Mouse (Mus musculus): ENCODE measurements around the gene Smad9. TPM values are rescaled to one million over a fixed set of nuclear protein-coding genes. Genes with fewer than 3 reads are reported as not detected.
A peak's percentile ranks its signal among the peaks of the same experiment; 100 is the strongest.

Gene Smad9
- polyA plus RNA-seq, 1 experiment from 2014 or later = 2.1 TPM

DNA sequence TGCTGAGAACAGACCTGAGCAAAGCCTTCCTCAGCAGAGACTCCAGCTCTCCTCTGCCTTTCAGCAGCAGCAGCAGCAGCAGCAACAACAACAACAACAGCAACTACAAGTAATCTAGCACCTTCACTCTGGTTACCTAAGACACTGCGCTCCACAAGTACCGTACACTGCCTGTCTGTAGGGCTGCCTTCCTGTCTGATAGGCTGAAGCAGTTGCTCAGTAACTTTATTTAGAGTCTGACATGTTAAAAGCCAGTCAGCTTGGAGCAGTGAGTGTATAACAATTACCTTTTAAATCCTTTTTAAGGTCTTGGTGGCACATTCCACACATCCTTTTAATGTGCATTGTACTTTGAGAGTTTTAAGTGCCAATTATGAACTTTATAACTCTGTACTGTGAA, 27.8 kb upstream of the Smad9 start:
- H3K4me2 ChIP-seq = no peak overlapping the region
- H3K4me1 ChIP-seq (ENCODE audit: control insufficient read depth, insufficient read depth, low read length) = peaks cover 2% of the 10 kb centered on the region; the same call in 1 of the 2 replicates
- no peak overlapping the region for H3K27ac ChIP-seq (ENCODE audit: low read depth, low read length)
- no peak overlapping the region for H3K4me3 ChIP-seq (ENCODE audit: low read depth, low read length)
- H3K36me3 ChIP-seq (ENCODE audit: control insufficient read depth, insufficient read depth, low read length) = peaks cover 25% of the 10 kb centered on the region
- no peaks in the 10 kb centered on the region for H3K27me3 ChIP-seq (ENCODE audit: control insufficient read depth, insufficient read depth, low read length)
- no peak for ATAC-seq (replicated peaks; ENCODE audit: insufficient number of reproducible peaks, low FRiP score, low TSS enrichment)
- no peak overlapping the region for H3K9ac ChIP-seq (ENCODE audit: low read depth, low read length)
- 91% methylated on average over 2 of the region's 2 CpGs for WGBS (ENCODE audit: insufficient replicate concordance)
- H3K9me3 ChIP-seq (replicated peaks; ENCODE audit: control insufficient read depth, low read length) = no peaks in the 10 kb centered on the region

- 90% methylated on average over 6 of the region's 6 CpGs for WGBS (ENCODE audit: insufficient replicate concordance)
- H3K4me3 ChIP-seq (ENCODE audit: low read depth, low read length) = no peak overlapping the region
- peaks cover 25% of the 10 kb centered on the region for H3K36me3 ChIP-seq (ENCODE audit: control insufficient read depth, insufficient read depth, low read length)
- no peak for ATAC-seq (replicated peaks; ENCODE audit: insufficient number of reproducible peaks, low FRiP score, low TSS enrichment)
- no peak overlapping the region for H3K27ac ChIP-seq (ENCODE audit: low read depth, low read length)
- no peak overlapping the region for H3K4me2 ChIP-seq
- H3K27me3 ChIP-seq (ENCODE audit: control insufficient read depth, insufficient read depth, low read length) = no peaks in the 10 kb centered on the region
- peaks cover 6% of the 10 kb centered on the region; the same call in 1 of the 2 replicates for H3K4me1 ChIP-seq (ENCODE audit: control insufficient read depth, insufficient read depth, low read length)
- no peaks in the 10 kb centered on the region for H3K9me3 ChIP-seq (replicated peaks; ENCODE audit: control insufficient read depth, low read length)
- H3K9ac ChIP-seq (ENCODE audit: low read depth, low read length) = no peak overlapping the region
Observed at GRCm38 (mm10) chr3:54728100-54728499, 27.3 kb upstream of the Smad9 start.

GRCm38 (mm10) chr3:54731626-54732150, 23.7 kb upstream of the Smad9 start:
- ATAC-seq (replicated peaks; ENCODE audit: insufficient number of reproducible peaks, low FRiP score, low TSS enrichment) = no peak
- Histone ChIP-seq H3K4me1 (ENCODE audit: control insufficient read depth, insufficient read depth, low read length) (peaks cover 9% of the 10 kb centered on the region; the same call in 1 of the 2 replicates), H3K27me3 (ENCODE audit: control insufficient read depth, insufficient read depth, low read length) (no peaks in the 10 kb centered on the region), H3K9me3 (replicated peaks; ENCODE audit: control insufficient read depth, low read length) (no peaks in the 10 kb centered on the region), H3K9ac (ENCODE audit: low read depth, low read length) (no peak overlapping the region), H3K36me3 (ENCODE audit: control insufficient read depth, insufficient read depth, low read length) (peaks cover 25% of the 10 kb centered on the region), H3K27ac (ENCODE audit: low read depth, low read length) (no peak overlapping the region), H3K4me3 (ENCODE audit: low read depth, low read length) (no peak overlapping the region), H3K4me2 (no peak overlapping the region)
- WGBS (ENCODE audit: insufficient replicate concordance) = 84% methylated on average over 8 of the region's 8 CpGs

DNA sequence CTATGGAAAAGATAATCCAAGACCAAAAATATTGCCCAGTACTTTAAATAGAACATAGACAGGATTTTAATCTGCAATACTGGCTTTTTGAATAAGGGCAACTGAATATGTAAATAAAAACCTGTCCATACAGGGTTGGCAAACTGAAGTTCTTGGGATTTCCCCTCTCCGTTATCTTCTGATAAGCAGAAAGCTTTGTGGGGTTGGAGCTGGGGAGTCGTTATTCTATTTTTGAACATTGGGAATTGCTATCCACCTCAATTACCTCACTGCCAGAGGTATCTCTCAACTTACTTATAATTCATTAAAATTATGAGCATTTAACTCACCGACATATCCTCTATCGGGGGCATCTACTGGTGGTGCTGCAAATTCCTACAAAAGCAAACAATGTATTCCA, 23.0 kb upstream of the Smad9 start:
- no peak for ATAC-seq (replicated peaks; ENCODE audit: insufficient number of reproducible peaks, low FRiP score, low TSS enrichment)
- 75% methylated on average over 4 of the region's 4 CpGs for WGBS (ENCODE audit: insufficient replicate concordance)

GRCm38 (mm10) chr3:54734411-54735246, 20.8 kb upstream of the Smad9 start:
- Histone ChIP-seq H3K36me3 (ENCODE audit: control insufficient read depth, insufficient read depth, low read length) (peaks cover 13% of the 10 kb centered on the region), H3K4me1 (ENCODE audit: control insufficient read depth, insufficient read depth, low read length) (peaks cover 9% of the 10 kb centered on the region; the same call in 1 of the 2 replicates), H3K9me3 (replicated peaks; ENCODE audit: control insufficient read depth, low read length) (no peaks in the 10 kb centered on the region), H3K9ac (ENCODE audit: low read depth, low read length) (peak overlapping the region; percentile 98), H3K27me3 (ENCODE audit: control insufficient read depth, insufficient read depth, low read length) (no peaks in the 10 kb centered on the region), H3K27ac (ENCODE audit: low read depth, low read length) (peak overlapping the region; percentile 99), H3K4me3 (ENCODE audit: low read depth, low read length) (peak overlapping the region; percentile 95), H3K4me2 (peak overlapping the region; percentile 87)
- under 1% methylated on average over 81 of the region's 84 CpGs for WGBS (ENCODE audit: insufficient replicate concordance)
- ATAC-seq (replicated peaks; ENCODE audit: insufficient number of reproducible peaks, low FRiP score, low TSS enrichment) = peak; percentile 94

More for the DNA sequence above, 23.0 kb upstream of the Smad9 start:
- Histone ChIP-seq H3K4me2 (no peak overlapping the region), H3K9ac (ENCODE audit: low read depth, low read length) (no peak overlapping the region), H3K4me3 (ENCODE audit: low read depth, low read length) (no peak overlapping the region), H3K27ac (ENCODE audit: low read depth, low read length) (no peak overlapping the region), H3K36me3 (ENCODE audit: control insufficient read depth, insufficient read depth, low read length) (peaks cover 20% of the 10 kb centered on the region), H3K27me3 (ENCODE audit: control insufficient read depth, insufficient read depth, low read length) (no peaks in the 10 kb centered on the region), H3K4me1 (ENCODE audit: control insufficient read depth, insufficient read depth, low read length) (peaks cover 9% of the 10 kb centered on the region; the same call in 1 of the 2 replicates), H3K9me3 (replicated peaks; ENCODE audit: control insufficient read depth, low read length) (no peaks in the 10 kb centered on the region)

GRCm38 (mm10) chr3:54735247-54736046, 19.9 kb upstream of the Smad9 start, which contains the start of the genes Exosc8 and Alg5:
Gene Exosc8 (minus strand): TSS chr3:54735393.
Gene Alg5 (plus strand): TSS chr3:54735539.
- Histone ChIP-seq H3K9me3 (replicated peaks; ENCODE audit: control insufficient read depth, low read length) (no peaks in the 10 kb centered on the region), H3K4me1 (ENCODE audit: control insufficient read depth, insufficient read depth, low read length) (peaks cover 9% of the 10 kb centered on the region; the same call in 1 of the 2 replicates), H3K27ac (ENCODE audit: low read depth, low read length) (peak within 1 kb of the TSS; percentile 99), H3K36me3 (ENCODE audit: control insufficient read depth, insufficient read depth, low read length) (peaks cover 8% of the 10 kb centered on the region), H3K9ac (ENCODE audit: low read depth, low read length) (peak within 1 kb of the TSS; percentile 98), H3K4me2 (peak within 1 kb of the TSS; percentile 87), H3K4me3 (ENCODE audit: low read depth, low read length) (peak within 1 kb of the TSS; percentile 95), H3K27me3 (ENCODE audit: control insufficient read depth, insufficient read depth, low read length) (no peaks in the 10 kb centered on the region)
- WGBS (ENCODE audit: insufficient replicate concordance) = under 1% methylated on average over 51 of the region's 65 CpGs
- ATAC-seq (replicated peaks; ENCODE audit: insufficient number of reproducible peaks, low FRiP score, low TSS enrichment) = peak; percentile 87

DNA sequence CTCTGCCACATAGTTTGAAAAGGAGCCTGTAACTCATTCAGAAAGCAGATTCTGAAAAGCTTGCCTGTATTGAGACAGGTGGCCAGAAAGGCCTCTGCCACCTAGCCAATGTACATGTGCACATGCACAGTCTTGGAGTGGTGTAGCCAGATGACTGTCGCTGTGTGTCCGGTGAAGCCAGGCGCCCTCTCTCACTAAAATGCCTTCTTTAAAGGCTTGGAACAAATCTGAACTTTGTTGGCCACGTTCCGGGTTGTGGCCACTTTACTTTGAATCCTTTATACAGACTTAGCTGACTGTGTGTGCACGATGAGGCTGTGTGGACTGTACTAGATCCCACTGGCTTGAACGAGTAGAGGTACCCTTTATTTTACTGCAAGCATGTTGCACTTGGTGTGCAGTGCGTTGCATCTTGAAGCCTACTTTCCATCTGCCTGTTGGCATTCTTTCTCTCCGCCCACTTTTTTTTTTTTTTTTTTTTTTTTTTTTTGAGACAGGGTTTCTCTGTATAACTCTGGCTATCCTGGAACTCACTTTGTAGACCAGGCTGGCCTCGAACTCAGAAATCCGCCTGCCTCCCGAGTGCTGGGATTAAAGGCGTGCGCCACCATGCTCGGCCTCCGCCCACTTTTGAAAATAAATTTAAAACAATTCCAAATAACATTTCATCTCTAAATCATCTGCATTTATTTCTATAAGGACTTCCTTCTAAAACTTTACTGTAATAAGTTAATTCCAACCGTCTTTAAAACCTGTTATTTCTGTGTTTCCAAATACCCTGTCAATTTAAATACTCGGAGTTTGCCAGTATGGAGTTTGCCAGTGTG, 19.1 kb upstream of the Smad9 start:
- Histone ChIP-seq H3K4me3 (ENCODE audit: low read depth, low read length) (peak overlapping the region; percentile 95), H3K4me2 (peak overlapping the region; percentile 87), H3K4me1 (ENCODE audit: control insufficient read depth, insufficient read depth, low read length) (peaks cover 9% of the 10 kb centered on the region; the same call in 1 of the 2 replicates), H3K9ac (ENCODE audit: low read depth, low read length) (peak overlapping the region; percentile 98), H3K36me3 (ENCODE audit: control insufficient read depth, insufficient read depth, low read length) (peaks cover 8% of the 10 kb centered on the region), H3K9me3 (replicated peaks; ENCODE audit: control insufficient read depth, low read length) (no peaks in the 10 kb centered on the region), H3K27ac (ENCODE audit: low read depth, low read length) (peak overlapping the region; percentile 99), H3K27me3 (ENCODE audit: control insufficient read depth, insufficient read depth, low read length) (no peaks in the 10 kb centered on the region)
- WGBS (ENCODE audit: insufficient replicate concordance) = 57% methylated on average over 18 of the region's 18 CpGs
- no peak for ATAC-seq (replicated peaks; ENCODE audit: insufficient number of reproducible peaks, low FRiP score, low TSS enrichment)

Data from heart, embryonic 11.5 days (tissue).